Mouse (Mus musculus): ENCODE data around the gene Usp47. TPM values are rescaled to one million over a fixed set of nuclear protein-coding genes. Genes with fewer than 3 reads are reported as not detected.

Usp47 gene
- polyA plus RNA-seq, 1 experiment from 2014 or later, result 77.1 TPM

Other genes starting within 250 kb of the Usp47 start
- 4.6 and 6.2 TPM in 2 replicates for gene Galnt18, start 243.5 kb upstream of the Usp47 start, polyA plus RNA-seq (2015; fragmentation: Nextera tagmentation; extraction: Ambion mirVana)
- gene Dkk3, start 135.6 kb downstream of the Usp47 start, polyA plus RNA-seq (2015; fragmentation: Nextera tagmentation; extraction: Ambion mirVana), result 16.0 and 27.5 TPM in 2 replicates
- gene Mical2, start 202.4 kb downstream of the Usp47 start, polyA plus RNA-seq (2015; fragmentation: Nextera tagmentation; extraction: Ambion mirVana), result 1.1 and 2.9 TPM in 2 replicates